Mouse (Mus musculus) cerebral cortex, adult 2 months (tissue): ENCODE data around the gene Ccdc137.

Experiments used
- WGBS: fragments of 180-500 bp; shearing (Covaris S2); methylation state at CpG from one replicate; pipeline ENCODE4 v1.1.7; 2018; 5-methylcytosine and 5-hydroxymethylcytosine counted together

Ccdc137 gene

GRCm38 (mm10) chr11:120498226-120498625 is 40.3 kb downstream of the Ccdc137 start:
- WGBS, result 93% methylated on average over 12 of the region's 12 CpGs

GRCm38 (mm10) chr11:120498891-120499290 is 41.0 kb downstream of the Ccdc137 start:
- WGBS, result 77% methylated on average over 5 of the region's 5 CpGs

- WGBS, result 85% methylated on average over 6 of the region's 6 CpGs
Measured at GRCm38 (mm10) chr11:120499894-120500293, 42.0 kb downstream of the Ccdc137 start.

DNA sequence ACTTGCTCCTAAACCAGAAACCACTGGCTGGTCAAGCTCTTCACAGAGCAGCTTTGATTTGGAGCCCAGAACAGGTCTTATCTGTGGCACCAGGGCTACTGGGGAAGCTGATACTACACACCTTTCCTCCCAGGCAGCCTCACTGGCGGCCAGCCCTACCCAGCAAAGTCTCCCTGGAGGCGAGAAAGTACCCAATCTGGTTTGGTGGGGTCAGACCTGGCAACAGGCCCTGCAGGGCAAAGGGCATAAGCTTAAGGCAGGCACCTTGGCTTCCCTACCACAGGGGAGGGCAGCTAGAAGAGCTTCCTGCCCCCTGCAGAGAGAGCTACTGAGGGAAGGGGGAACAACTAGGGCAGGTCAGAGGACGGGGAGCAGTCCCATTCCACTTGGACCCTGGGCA is 42.4 kb downstream of the Ccdc137 start:
- 21% methylated on average over 3 of the region's 3 CpGs for WGBS

DNA sequence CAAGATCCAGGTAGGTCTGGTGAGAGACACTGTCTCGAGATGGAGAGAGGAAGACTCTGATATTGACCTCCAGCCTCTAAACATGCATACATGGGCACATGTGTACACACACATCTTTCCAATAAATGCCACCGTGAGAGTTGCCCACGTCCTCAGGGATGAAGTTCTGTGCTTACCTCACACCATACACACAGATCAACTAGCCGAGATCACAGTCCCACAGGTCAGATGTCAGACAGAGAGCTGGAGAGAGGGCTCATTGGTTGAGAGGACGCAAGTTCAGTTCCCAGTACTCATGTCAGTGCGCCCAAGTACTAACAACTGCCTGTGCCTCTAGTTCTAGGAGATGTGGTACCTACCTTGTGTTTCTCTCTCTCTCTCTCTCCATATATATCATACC is 43.1 kb downstream of the Ccdc137 start:
- WGBS, result 56% methylated on average over 6 of the region's 6 CpGs

DNA sequence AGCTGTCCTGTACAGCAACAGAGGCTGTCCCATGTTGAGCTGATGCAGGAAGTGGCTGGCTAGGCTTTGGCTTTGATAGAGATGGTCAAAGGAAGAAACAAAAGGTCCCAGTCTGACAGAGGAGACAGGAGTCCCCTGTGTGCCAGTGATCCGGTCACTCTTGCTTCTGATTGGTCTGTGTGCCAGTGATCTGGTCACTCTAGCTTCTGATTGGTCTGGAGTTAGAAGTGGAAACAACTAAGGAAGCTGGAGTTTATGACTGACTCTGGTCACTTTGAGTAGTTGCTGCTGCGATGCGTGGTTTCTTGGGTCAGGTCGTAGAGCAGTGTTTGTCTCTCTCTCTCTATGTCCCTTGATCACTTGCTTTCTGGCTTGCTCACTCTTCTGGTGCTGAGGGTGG is 43.8 kb downstream of the Ccdc137 start:
- 80% methylated on average over 4 of the region's 4 CpGs for WGBS

- WGBS, result 87% methylated on average over 3 of the region's 3 CpGs
Measured at GRCm38 (mm10) chr11:120505661-120506060, 47.7 kb downstream of the Ccdc137 start.

GRCm38 (mm10) chr11:120506899-120507298 is 49.0 kb downstream of the Ccdc137 start:
- WGBS, result 72% methylated on average over 4 of the region's 4 CpGs

DNA sequence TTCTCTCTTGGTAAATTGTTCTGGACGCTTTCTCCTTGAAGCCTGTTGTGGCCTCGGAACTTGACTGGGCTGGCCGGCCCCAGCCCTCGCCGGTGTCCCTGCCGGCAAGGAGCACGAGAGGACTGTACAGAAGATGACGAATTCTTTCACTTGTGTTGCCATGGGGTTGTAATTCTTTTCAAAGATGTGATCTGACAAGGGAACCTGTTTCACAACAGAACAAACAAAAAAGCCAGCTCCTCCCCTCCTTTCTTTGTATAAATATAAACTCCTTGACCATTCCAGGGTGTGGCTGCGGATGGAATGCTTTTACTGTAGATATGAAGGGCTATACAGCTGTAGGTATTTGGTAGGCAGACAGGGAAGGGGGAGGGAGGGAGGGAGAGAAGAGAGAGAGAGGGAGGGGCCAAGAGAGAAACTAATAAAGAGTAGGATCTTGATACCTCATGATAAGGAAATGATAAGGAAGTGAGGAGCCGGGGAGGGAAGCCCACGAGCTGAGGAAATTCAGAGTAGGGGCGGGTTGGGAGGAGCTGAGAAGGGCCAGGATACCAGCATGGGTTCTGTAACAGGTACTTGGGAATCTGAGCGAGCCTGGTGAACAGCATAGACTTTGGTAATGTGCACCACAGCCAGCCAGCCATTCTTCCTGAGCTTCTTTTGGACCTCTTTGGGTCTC is 49.8 kb downstream of the Ccdc137 start:
- 89% methylated on average over 13 of the region's 13 CpGs for WGBS

DNA sequence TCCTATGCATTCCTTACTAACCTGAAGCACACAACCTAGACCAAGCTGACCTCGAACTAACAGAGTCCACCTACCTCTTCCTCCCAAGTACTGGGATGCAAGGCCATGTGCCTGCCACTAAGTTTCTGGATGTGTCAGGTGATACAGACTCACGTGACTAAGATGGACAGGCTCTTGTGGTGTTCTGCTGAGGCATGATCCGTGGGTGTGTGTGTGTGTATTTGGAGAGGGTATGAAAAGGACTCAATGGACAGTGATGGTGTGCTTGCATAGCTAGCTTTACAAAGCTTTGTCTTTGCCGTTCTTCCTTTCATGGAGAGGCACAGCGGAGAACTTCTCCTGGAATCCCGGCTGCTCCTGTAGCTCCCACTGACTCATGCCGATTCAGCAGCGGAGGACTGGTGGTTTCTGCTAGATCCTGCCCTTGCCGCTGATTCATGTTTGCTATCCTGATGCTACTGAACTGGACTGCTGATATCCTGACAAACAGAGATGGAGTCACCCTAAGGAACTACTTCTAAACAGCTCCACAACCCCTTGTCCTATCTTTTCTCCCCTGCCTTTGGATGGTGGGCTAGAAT is 50.5 kb downstream of the Ccdc137 start:
- 81% methylated on average over 9 of the region's 9 CpGs for WGBS

- 66% methylated on average over 4 of the region's 4 CpGs for WGBS
Measured at GRCm38 (mm10) chr11:120509940-120510339, 52.0 kb downstream of the Ccdc137 start.

GRCm38 (mm10) chr11:120510375-120511030 is 52.6 kb downstream of the Ccdc137 start:
- 13% methylated on average over 16 of the region's 16 CpGs for WGBS

GRCm38 (mm10) chr11:120512790-120513453 is 55.0 kb downstream of the Ccdc137 start:
- WGBS, result 45% methylated on average over 6 of the region's 6 CpGs
